Mouse (Mus musculus): ENCODE measurements at regions not wholly inside any gene's neighbourhood (a gene's known extent, or its start where the extent isn't known, plus 50 kb on each side); places are given as distances from the start of the nearest gene placed in this dataset.

GRCm38 (mm10) chr4:75213176-75213476 lies 65.0 kb downstream of the Dmac1 start:
- ATAC-seq (replicated peaks; ENCODE audit: insufficient number of reproducible peaks, low FRiP score, low TSS enrichment, low read depth) (no peak), DNase-seq (ENCODE audit: low spot score) (no peak)
- Histone ChIP-seq H3K9ac (replicated peaks; ENCODE audit: low read length) (no peak overlapping the region), H3K4me3 (ENCODE audit: low read depth, low read length) (no peak overlapping the region), H3K4me1 (ENCODE audit: control insufficient read depth, insufficient read depth, low read length) (no peaks in the 10 kb centered on the region), H3K27me3 (ENCODE audit: control insufficient read depth, insufficient read depth, low read length) (no peaks in the 10 kb centered on the region), H3K9me3 (replicated peaks; ENCODE audit: control insufficient read depth, low read length) (no peaks in the 10 kb centered on the region), H3K36me3 (replicated peaks; ENCODE audit: control insufficient read depth, insufficient read depth, low read depth, low read length) (no peaks in the 10 kb centered on the region), H3K4me2 (ENCODE audit: low read depth, low read length) (no peak overlapping the region), H3K27ac (replicated peaks; ENCODE audit: low read depth, low read length) (no peak overlapping the region)
- WGBS = 72% methylated on average over 1 of the region's 1 CpGs

- H3K9me3 ChIP-seq (replicated peaks; ENCODE audit: control insufficient read depth, low read length) = no peaks in the 10 kb centered on the region
- H3K4me3 ChIP-seq (ENCODE audit: low read depth, low read length) = no peak overlapping the region
- H3K27ac ChIP-seq (replicated peaks; ENCODE audit: low read depth, low read length) = no peak overlapping the region
- ATAC-seq (replicated peaks; ENCODE audit: insufficient number of reproducible peaks, low FRiP score, low TSS enrichment, low read depth) = 0 out of 2 replicates have a peak, but pooled peaks have one; percentile 52
- H3K27me3 ChIP-seq (ENCODE audit: control insufficient read depth, insufficient read depth, low read length) = no peaks in the 10 kb centered on the region
- DNase-seq (ENCODE audit: low spot score) = no peak
- H3K4me1 ChIP-seq (ENCODE audit: control insufficient read depth, insufficient read depth, low read length) = no peaks in the 10 kb centered on the region
- H3K9ac ChIP-seq (replicated peaks; ENCODE audit: low read length) = no peak overlapping the region
- H3K36me3 ChIP-seq (replicated peaks; ENCODE audit: control insufficient read depth, insufficient read depth, low read depth, low read length) = no peaks in the 10 kb centered on the region
- H3K4me2 ChIP-seq (ENCODE audit: low read depth, low read length) = no peak overlapping the region
These were observed 65.5 kb downstream of the Dmac1 start for GRCm38 (mm10) chr4:75212396-75213175.

Data from embryonic facial prominence, embryonic 11.5 days (tissue).